Mouse (Mus musculus): ENCODE measurements around the gene Cenpe. TPM values are rescaled to one million over a fixed set of nuclear protein-coding genes. Genes with fewer than 3 reads are reported as not detected.

Cenpe gene
- total RNA-seq, 4 experiments from 2014 or later: 0.02 to 0.24 (median 0.14) TPM

Other genes with a start within 250 kb of the Cenpe start
- gene Bdh2, start 68.7 kb downstream of the Cenpe start, total RNA-seq (2022): 1 to 10 TPM; 1.4 to 2.7 (median 2.3) TPM
- gene Slc9b2, start 95.2 kb downstream of the Cenpe start, total RNA-seq (2022): under 1 TPM in 2 of 4 experiments, not detected in 2; 0.22 to 0.25 TPM
- gene Slc9b1, start 135.5 kb downstream of the Cenpe start, total RNA-seq (2022): not detected
- gene Cisd2, start 211.4 kb downstream of the Cenpe start, total RNA-seq (2022): 10 to 100 TPM; 29.1 to 33.4 (median 31.5) TPM
- gene Ube2d3, start 225.6 kb downstream of the Cenpe start, total RNA-seq (2022): 100 to 1,000 TPM; 303 to 346 (median 323) TPM

Data from gastrocnemius, adult 8-10 months (tissue).